Mouse (Mus musculus): ENCODE measurements around the gene Tfap2d. TPM values are rescaled to one million over a fixed set of nuclear protein-coding genes. Genes with fewer than 3 reads are reported as not detected.

Tfap2d gene
- polyA plus RNA-seq (2014; fragmentation: Illumina TruSeq; extraction: RNeasy Lipid Tissue Mini Kit (QIAGEN cat#74804); ENCODE audit: low read depth, low replicate concordance): not detected

GRCm38 (mm10) chr1:19102631-19103030 lies at the start of gene Tfap2d:
Gene Tfap2d, plus strand, starts transcription at chr1:19103022.

DNA sequence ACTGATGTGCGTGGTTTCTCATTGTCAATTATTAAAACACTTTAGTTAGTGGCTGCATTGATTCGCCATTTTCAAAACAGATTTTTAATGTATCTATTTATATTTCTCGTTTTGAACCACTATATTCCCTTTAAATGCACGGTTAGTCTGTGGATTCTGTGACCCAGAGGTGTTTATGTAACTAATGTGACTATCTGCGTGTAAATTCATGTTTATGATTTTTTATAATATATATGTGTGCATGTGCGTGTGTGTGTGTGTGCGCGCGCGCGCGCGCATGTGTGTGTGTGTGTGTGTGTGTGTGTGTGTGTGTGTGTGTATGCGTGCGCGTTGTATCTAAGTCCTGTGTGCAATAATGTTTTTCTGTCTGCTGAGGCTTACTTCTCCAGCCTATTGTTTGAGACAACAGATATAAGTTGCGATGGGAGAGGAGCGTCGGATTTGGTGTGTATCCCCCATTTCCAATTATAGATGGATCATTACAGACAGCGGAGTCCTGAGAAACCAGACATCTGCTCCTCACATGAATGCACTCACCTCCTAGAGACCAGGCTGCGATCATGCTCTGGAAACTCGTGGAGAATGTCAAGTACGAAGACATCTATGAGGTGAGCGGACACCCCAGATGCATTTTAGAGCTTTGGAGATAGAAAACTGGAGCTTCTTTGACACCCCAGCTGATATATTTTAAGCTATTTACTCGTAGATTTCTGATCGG lies 106.0 kb downstream of the Tfap2d start, which contains the start of gene Tfap2b:
TSS of gene Tfap2b (plus strand) at position 274 of the 718 bp plus-strand sequence.

Other genes with a start within 250 kb of the Tfap2d start
- not detected for gene Tfap2b, start 105.9 kb downstream of the Tfap2d start, polyA plus RNA-seq (2014; fragmentation: Illumina TruSeq; extraction: RNeasy Lipid Tissue Mini Kit (QIAGEN cat#74804); ENCODE audit: low read depth, low replicate concordance)